Mouse (Mus musculus) right cerebral cortex, postnatal 25 days (tissue): ENCODE results near the gene U2af1l4.

Experiments
- DNase-seq: peaks from one replicate; pipeline ENCODE4 v3.0.0; 2022

U2af1l4 gene

GRCm38 (mm10) chr7:30553021-30553589 is 10.0 kb upstream of the U2af1l4 start:
- no peak for DNase-seq

GRCm38 (mm10) chr7:30553810-30554584 is 9.1 kb upstream of the U2af1l4 start:
- no peak for DNase-seq

- no peak for DNase-seq
Observed at GRCm38 (mm10) chr7:30556894-30557536, 6.1 kb upstream of the U2af1l4 start.

- no peak for DNase-seq
Observed at GRCm38 (mm10) chr7:30557901-30558514, 5.1 kb upstream of the U2af1l4 start.

GRCm38 (mm10) chr7:30558656-30559442 is 4.3 kb upstream of the U2af1l4 start:
- DNase-seq, result no peak

GRCm38 (mm10) chr7:30559443-30559954 is 3.6 kb upstream of the U2af1l4 start, which contains the start of gene Lin37:
Gene Lin37 (minus strand): TSS chr7:30559838.
- DNase-seq, result peak; percentile 96

GRCm38 (mm10) chr7:30560296-30560695 is 2.8 kb upstream of the U2af1l4 start:
- DNase-seq, result no peak

- DNase-seq, result peak; percentile 40
Observed at GRCm38 (mm10) chr7:30562526-30563116, 480 bp upstream of the U2af1l4 start.

- no peak for DNase-seq
Observed at GRCm38 (mm10) chr7:30563906-30564280, 792 bp downstream of the U2af1l4 start.

- no peak for DNase-seq
Observed at GRCm38 (mm10) chr7:30564970-30565571, 2.0 kb downstream of the U2af1l4 start, which contains the start of gene Igflr1. Gene Igflr1 (plus strand): TSS chr7:30565427.

- DNase-seq, result no peak
Observed at GRCm38 (mm10) chr7:30566033-30566432, 2.9 kb downstream of the U2af1l4 start.

GRCm38 (mm10) chr7:30567555-30567954 is 4.5 kb downstream of the U2af1l4 start:
- DNase-seq, result no peak

- no peak for DNase-seq
Observed at GRCm38 (mm10) chr7:30572389-30572788, 9.3 kb downstream of the U2af1l4 start.

- no peak for DNase-seq
Observed at GRCm38 (mm10) chr7:30572969-30573368, 9.9 kb downstream of the U2af1l4 start.

- no peak for DNase-seq
Observed at GRCm38 (mm10) chr7:30579950-30580349, 16.8 kb downstream of the U2af1l4 start.

GRCm38 (mm10) chr7:30581547-30581946 is 18.4 kb downstream of the U2af1l4 start:
- DNase-seq, result no peak

GRCm38 (mm10) chr7:30584339-30584738 is 21.2 kb downstream of the U2af1l4 start:
- no peak for DNase-seq

GRCm38 (mm10) chr7:30585170-30585569 is 22.1 kb downstream of the U2af1l4 start:
- no peak for DNase-seq

GRCm38 (mm10) chr7:30586455-30587020 is 23.4 kb downstream of the U2af1l4 start:
- no peak for DNase-seq

- peak; percentile 72 for DNase-seq
Observed at GRCm38 (mm10) chr7:30587842-30588667, 25.0 kb downstream of the U2af1l4 start.
